Mouse (Mus musculus) stomach, embryonic 16.5 days (tissue): ENCODE results near the gene Scpep1. TPM values are rescaled to one million over a fixed set of nuclear protein-coding genes. Genes with fewer than 3 reads are reported as not detected.

ENCODE experiments used
- ATAC-seq: fragments of 200-750 bp; cut with Nextera tagmentation; 2 replicates; pipeline ENCODE4 v1.8.0; 2017; ENCODE audit warnings: moderate number of reproducible peaks, moderate TSS enrichment; ENCODE audit not compliant: insufficient read depth, low FRiP score
- H3K27ac ChIP-seq: fragments of 300-500 bp; sonication (generic); 2 replicates; pipeline ENCODE4 v1.5.1; 2014; ENCODE audit warnings: low read length
- H3K27me3 ChIP-seq: fragments of 300-500 bp; sonication (generic); 2 replicates; pipeline ENCODE4 v1.6.1; 2014; ENCODE audit warnings: low read length, control low read depth, mixed read lengths; ENCODE audit not compliant: control insufficient read depth, insufficient read depth
- H3K36me3 ChIP-seq: fragments of 300-500 bp; sonication (generic); 2 replicates; pipeline ENCODE4 v1.6.1; 2014; ENCODE audit warnings: low read length; ENCODE audit not compliant: control insufficient read depth, insufficient read depth
- H3K4me1 ChIP-seq: fragments of 300-500 bp; sonication (generic); 2 replicates; pipeline ENCODE4 v1.6.1; 2014; ENCODE audit warnings: low read length, control low read depth, mixed read lengths; ENCODE audit not compliant: control insufficient read depth, insufficient read depth
- H3K4me2 ChIP-seq: fragments of 300-500 bp; sonication (generic); 2 replicates; pipeline ENCODE4 v1.6.1; 2014; ENCODE audit warnings: low read depth, low read length, mixed read lengths
- H3K4me3 ChIP-seq: fragments of 300-500 bp; sonication (generic); replicated peaks from 2 replicates; pipeline ENCODE4 v1.5.1; 2014; ENCODE audit warnings: mild to moderate bottlenecking, low read length
- H3K9ac ChIP-seq: fragments of 300-500 bp; sonication (generic); 2 replicates; pipeline ENCODE4 v1.6.1; 2014; ENCODE audit warnings: low read length
- H3K9me3 ChIP-seq: fragments of 300-500 bp; sonication (generic); replicated peaks from 2 replicates; pipeline ENCODE4 v1.6.1; 2016; ENCODE audit warnings: low read length, control low read depth; ENCODE audit not compliant: control insufficient read depth
- WGBS: fragments of 180-500 bp; shearing (Covaris S2); extraction: QIAGEN DNeasy Blood & Tissue Kit; methylation state at CpG from one replicate; pipeline ENCODE4 v1.1.7; 2014; 5-methylcytosine and 5-hydroxymethylcytosine counted together
- polyA plus RNA-seq: library from polyadenylated mRNA; unstranded; fragments of >200 nt; fragmentation: Nextera tagmentation; extraction: Ambion mirVana; gene quantifications from 2 replicates; pipeline ENCODE4 v1.2.1, GENCODE M21; 2015

Gene Scpep1
- polyA plus RNA-seq, 1 experiment from 2014 or later: 93.1 TPM

- no peak for ATAC-seq
- Histone ChIP-seq H3K4me3 (no peak overlapping the region), H3K27me3 (no peaks in the 10 kb centered on the region), H3K4me2 (no peak overlapping the region), H3K27ac (no peak overlapping the region), H3K4me1 (no peaks in the 10 kb centered on the region), H3K36me3 (no peaks in the 10 kb centered on the region), H3K9ac (no peak overlapping the region), H3K9me3 (no peaks in the 10 kb centered on the region)
- 74% methylated on average over 5 of the region's 5 CpGs for WGBS
These were observed 33.7 kb upstream of the Scpep1 start for GRCm38 (mm10) chr11:88988956-88989355.

GRCm38 (mm10) chr11:88986616-88987015 lies 31.4 kb upstream of the Scpep1 start:
- H3K9ac ChIP-seq: no peak overlapping the region
- no peaks in the 10 kb centered on the region for H3K27me3 ChIP-seq
- H3K4me3 ChIP-seq: no peak overlapping the region
- no peaks in the 10 kb centered on the region for H3K9me3 ChIP-seq
- H3K4me1 ChIP-seq: no peaks in the 10 kb centered on the region
- no peak overlapping the region for H3K27ac ChIP-seq
- no peak for ATAC-seq
- H3K4me2 ChIP-seq: no peak overlapping the region
- 85% methylated on average over 10 of the region's 10 CpGs for WGBS
- peaks cover 13% of the 10 kb centered on the region; the same call in 1 of the 2 replicates for H3K36me3 ChIP-seq

GRCm38 (mm10) chr11:88981337-88981736 lies 26.1 kb upstream of the Scpep1 start:
- Histone ChIP-seq H3K9me3 (no peaks in the 10 kb centered on the region), H3K9ac (no peak overlapping the region), H3K4me2 (no peak overlapping the region), H3K27ac (no peak overlapping the region), H3K36me3 (peaks cover 13% of the 10 kb centered on the region; the same call in 1 of the 2 replicates), H3K27me3 (no peaks in the 10 kb centered on the region), H3K4me1 (no peaks in the 10 kb centered on the region), H3K4me3 (no peak overlapping the region)
- ATAC-seq: no peak
- WGBS: 84% methylated on average over 8 of the region's 8 CpGs

- no peaks in the 10 kb centered on the region for H3K9me3 ChIP-seq
- no peak overlapping the region for H3K27ac ChIP-seq
- WGBS: 90% methylated on average over 5 of the region's 5 CpGs
- H3K4me2 ChIP-seq: no peak overlapping the region
- H3K9ac ChIP-seq: no peak overlapping the region
- H3K36me3 ChIP-seq: 0 out of 2 replicates have a peak, but pooled peaks cover 3% of the 10 kb centered on the region
- no peaks in the 10 kb centered on the region for H3K27me3 ChIP-seq
- 0 out of 2 replicates have a peak, but pooled peaks cover 4% of the 10 kb centered on the region for H3K4me1 ChIP-seq
- no peak overlapping the region for H3K4me3 ChIP-seq
- ATAC-seq: no peak
These were observed 21.9 kb upstream of the Scpep1 start for GRCm38 (mm10) chr11:88977188-88977587.

GRCm38 (mm10) chr11:88976320-88976719 lies 21.1 kb upstream of the Scpep1 start:
- Histone ChIP-seq H3K4me2 (no peak overlapping the region), H3K9me3 (no peaks in the 10 kb centered on the region), H3K9ac (no peak overlapping the region), H3K27ac (no peak overlapping the region), H3K4me1 (0 out of 2 replicates have a peak, but pooled peaks cover 4% of the 10 kb centered on the region), H3K4me3 (no peak overlapping the region), H3K27me3 (no peaks in the 10 kb centered on the region), H3K36me3 (no peaks in the 10 kb centered on the region)
- no peak for ATAC-seq
- 95% methylated on average over 2 of the region's 2 CpGs for WGBS

GRCm38 (mm10) chr11:88973776-88974701 lies 18.8 kb upstream of the Scpep1 start:
- 2% methylated on average over 62 of the region's 62 CpGs for WGBS
- Histone ChIP-seq H3K9ac (peak overlapping the region; percentile 83), H3K4me3 (peak overlapping the region; percentile 68), H3K36me3 (no peaks in the 10 kb centered on the region), H3K4me2 (peak overlapping the region; percentile 74), H3K27ac (peak overlapping the region; percentile 73), H3K27me3 (no peaks in the 10 kb centered on the region), H3K9me3 (no peaks in the 10 kb centered on the region), H3K4me1 (0 out of 2 replicates have a peak, but pooled peaks cover 4% of the 10 kb centered on the region)
- ATAC-seq: peak; percentile 82

- Histone ChIP-seq H3K27me3 (no peaks in the 10 kb centered on the region), H3K4me2 (no peak within 1 kb of the TSS), H3K9ac (no peak within 1 kb of the TSS), H3K36me3 (no peaks in the 10 kb centered on the region), H3K9me3 (no peaks in the 10 kb centered on the region), H3K27ac (no peak within 1 kb of the TSS), H3K4me3 (no peak within 1 kb of the TSS), H3K4me1 (0 out of 2 replicates have a peak, but pooled peaks cover 4% of the 10 kb centered on the region)
- WGBS: 42% methylated on average over 2 of the region's 2 CpGs
- no peak; the same call in 1 of the 2 replicates for ATAC-seq
These were observed 15.0 kb upstream of the Scpep1 start, which contains the start of gene Coil for GRCm38 (mm10) chr11:88970202-88970732. Gene Coil (plus strand): TSS chr11:88970252.

- Histone ChIP-seq H3K36me3 (no peaks in the 10 kb centered on the region), H3K4me3 (no peak within 1 kb of the TSS), H3K9ac (no peak within 1 kb of the TSS), H3K9me3 (no peaks in the 10 kb centered on the region), H3K27ac (no peak within 1 kb of the TSS), H3K4me2 (no peak within 1 kb of the TSS), H3K4me1 (no peaks in the 10 kb centered on the region), H3K27me3 (no peaks in the 10 kb centered on the region)
- no peak for ATAC-seq
- WGBS: 80% methylated on average over 2 of the region's 3 CpGs
These were observed 11.7 kb upstream of the Scpep1 start, which contains the start of gene Elobl for GRCm38 (mm10) chr11:88966881-88967361. Gene Elobl (minus strand): TSS chr11:88966931.

GRCm38 (mm10) chr11:88958851-88959250 lies 3.6 kb upstream of the Scpep1 start:
- H3K27me3 ChIP-seq: no peaks in the 10 kb centered on the region
- H3K9me3 ChIP-seq: no peaks in the 10 kb centered on the region
- no peak overlapping the region for H3K27ac ChIP-seq
- H3K4me1 ChIP-seq: peaks cover 7% of the 10 kb centered on the region
- no peak overlapping the region for H3K9ac ChIP-seq
- WGBS: 76% methylated on average over 3 of the region's 3 CpGs
- H3K4me3 ChIP-seq: no peak overlapping the region
- ATAC-seq: no peak
- H3K36me3 ChIP-seq: no peaks in the 10 kb centered on the region
- no peak overlapping the region for H3K4me2 ChIP-seq
